Mouse (Mus musculus): ENCODE data around the gene Fam3b.

- no peak for TF ChIP-seq POLR2A (IDR thresholded peaks at IDR 0.05; ENCODE audit: borderline replicate concordance, control insufficient read depth, low read depth, low read length)
- no peak for TF ChIP-seq CTCF (IDR thresholded peaks at IDR 0.05; ENCODE audit: control insufficient read depth, insufficient read depth, low read length)
Measured at GRCm38 (mm10) chr16:97510849-97511248, 3.8 kb downstream of the Fam3b start.
